Mouse (Mus musculus): ENCODE measurements around the gene Gm14444.
"Not testable (repeated sequence)": the region's sequence is repeated elsewhere in the genome, so short reads cannot be mapped to it uniquely, and the experiment has no call there.

Gm14444 gene

GRCm38 (mm10) chr2:175010022-175010421, at the start of gene Gm14444:
Gene Gm14444, plus strand, starts transcription at chr2:175010241.
- not testable (repeated sequence) for DNase-seq (ENCODE audit: extremely low spot score)

- DNase-seq (ENCODE audit: extremely low spot score) = not testable (repeated sequence)
Measured at GRCm38 (mm10) chr2:174965466-174965865, 44.6 kb upstream of the Gm14444 start.

GRCm38 (mm10) chr2:175044268-175044667, 34.2 kb downstream of the Gm14444 start:
- not testable (repeated sequence) for DNase-seq (ENCODE audit: extremely low spot score)

- DNase-seq (ENCODE audit: extremely low spot score) = not testable (repeated sequence)
Measured at GRCm38 (mm10) chr2:175067681-175068261, 57.7 kb downstream of the Gm14444 start, which contains the start of gene Gm14393. Gene Gm14393, minus strand, starts transcription at chr2:175067781.
